Mouse (Mus musculus): ENCODE measurements around the gene Cabcoco1.

DNA sequence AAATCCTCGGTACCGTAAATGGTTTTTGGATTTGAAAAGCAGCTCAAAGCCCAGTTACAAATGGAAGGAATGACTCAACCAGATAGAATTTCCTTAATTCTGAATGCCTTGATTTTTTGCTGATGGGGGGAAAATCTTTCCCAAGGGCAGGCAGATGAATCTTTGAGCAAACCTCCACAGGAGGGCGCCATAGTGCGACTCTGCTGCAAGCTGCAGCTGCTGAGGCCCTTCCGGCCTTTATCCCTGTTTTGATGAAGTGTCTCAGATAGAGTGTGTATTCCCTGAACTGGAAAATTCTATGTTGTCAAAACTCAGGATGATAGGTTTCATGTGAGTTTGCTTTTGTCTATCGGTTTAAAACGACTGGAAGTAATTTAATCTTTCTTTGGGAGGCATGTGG is 76.8 kb downstream of the Cabcoco1 start:
- TF ChIP-seq ZNF384 (IDR thresholded peaks at IDR 0.05; ENCODE audit: low read depth, low read length) (no peak), CHD2 (IDR thresholded peaks at IDR 0.05; ENCODE audit: low read depth, low read length) (no peak), ZC3H11A (IDR thresholded peaks at IDR 0.05; ENCODE audit: borderline replicate concordance, low read depth, low read length) (no peak; the same call in 1 of the 2 replicates)
